Mouse (Mus musculus) cerebellum, adult (tissue): Measurements from ENCODE around the gene Spock3.
"Not testable (repeated sequence)": the region's sequence is repeated elsewhere in the genome, so short reads cannot be mapped to it uniquely, and the experiment has no call there.

ENCODE experiments used
- ATAC-seq: cut with Nextera tagmentation; 2 replicates; pipeline ENCODE4 v1.9.2; 2017; ENCODE audit warnings: mild to moderate bottlenecking, moderate library complexity, mixed read lengths; ENCODE audit not compliant: insufficient number of reproducible peaks, low FRiP score, low TSS enrichment

Gene Spock3

GRCm38 (mm10) chr8:62950709-62951108, at the start of gene Spock3:
Gene Spock3, plus strand, starts transcription at chr8:62951009.
- ATAC-seq: no peak

GRCm38 (mm10) chr8:62951173-62952134, 645 bp downstream of the Spock3 start:
- no peak for ATAC-seq

- no peak for ATAC-seq
These were observed 1.7 kb downstream of the Spock3 start for GRCm38 (mm10) chr8:62952481-62952880.

GRCm38 (mm10) chr8:62962608-62963007, 11.8 kb downstream of the Spock3 start:
- no peak for ATAC-seq

- no peak for ATAC-seq
These were observed 19.1 kb downstream of the Spock3 start for GRCm38 (mm10) chr8:62969802-62970372.

- ATAC-seq: no peak
These were observed 138.2 kb downstream of the Spock3 start for GRCm38 (mm10) chr8:63088984-63089383.

- no peak for ATAC-seq
These were observed 147.4 kb downstream of the Spock3 start for GRCm38 (mm10) chr8:63098200-63098599.

- ATAC-seq: no peak
These were observed 159.0 kb downstream of the Spock3 start for GRCm38 (mm10) chr8:63109761-63110160.

- ATAC-seq: no peak
These were observed 162.1 kb downstream of the Spock3 start for GRCm38 (mm10) chr8:63112919-63113318.

GRCm38 (mm10) chr8:63120508-63120907, 169.7 kb downstream of the Spock3 start:
- no peak for ATAC-seq

- no peak for ATAC-seq
These were observed 184.6 kb downstream of the Spock3 start for GRCm38 (mm10) chr8:63135406-63135805.

- ATAC-seq: not testable (repeated sequence)
These were observed 213.1 kb downstream of the Spock3 start for GRCm38 (mm10) chr8:63163861-63164260.

GRCm38 (mm10) chr8:63165326-63165725, 214.5 kb downstream of the Spock3 start:
- no peak for ATAC-seq

- ATAC-seq: no peak
These were observed 219.1 kb downstream of the Spock3 start for GRCm38 (mm10) chr8:63169956-63170355.

GRCm38 (mm10) chr8:63181272-63181671, 230.5 kb downstream of the Spock3 start:
- ATAC-seq: no peak

- no peak for ATAC-seq
These were observed 308.1 kb downstream of the Spock3 start for GRCm38 (mm10) chr8:63258812-63259385.

- no peak for ATAC-seq
These were observed 311.7 kb downstream of the Spock3 start for GRCm38 (mm10) chr8:63262516-63262915.

- no peak for ATAC-seq
These were observed 384.6 kb downstream of the Spock3 start for GRCm38 (mm10) chr8:63335366-63335765.

- no peak for ATAC-seq
These were observed 417.8 kb downstream of the Spock3 start for GRCm38 (mm10) chr8:63368580-63368979.

GRCm38 (mm10) chr8:63397659-63398058, 446.9 kb downstream of the Spock3 start:
- no peak for ATAC-seq
